Mouse (Mus musculus) intestine, embryonic 14.5 days (tissue): ENCODE measurements at regions not wholly inside any gene's neighbourhood (a gene's known extent, or its start where the extent isn't known, plus 50 kb on each side); places are given as distances from the start of the nearest gene placed in this dataset.

Experiments
- ATAC-seq: fragments of 200-750 bp; cut with Nextera tagmentation; replicated peaks from 2 replicates; pipeline ENCODE4 v1.8.0; 2017; ENCODE audit warnings: low read depth, moderate number of reproducible peaks, moderate TSS enrichment, moderate library complexity; ENCODE audit not compliant: low FRiP score, low TSS enrichment
- DNase-seq: peaks from one replicate; pipeline ENCODE4 v3.0.0-alpha.2; 2018; ENCODE audit warnings: low spot score
- H3K27ac ChIP-seq: fragments of 300-500 bp; sonication (generic); 2 replicates; pipeline ENCODE4 v1.5.1; 2014; ENCODE audit warnings: low read depth, mild to moderate bottlenecking, control low read depth
- H3K27me3 ChIP-seq: fragments of 300-500 bp; sonication (generic); replicated peaks from 2 replicates; pipeline ENCODE4 v1.6.1; 2014; ENCODE audit warnings: low read length, control low read depth; ENCODE audit not compliant: control insufficient read depth, insufficient read depth
- H3K36me3 ChIP-seq: fragments of 300-500 bp; sonication (generic); 2 replicates; pipeline ENCODE4 v1.6.1; 2014; ENCODE audit warnings: low read length, control low read depth; ENCODE audit not compliant: control insufficient read depth, insufficient read depth
- H3K4me1 ChIP-seq: fragments of 300-500 bp; sonication (generic); replicated peaks from 2 replicates; pipeline ENCODE4 v1.6.1; 2014; ENCODE audit warnings: low read length, control low read depth, mixed read lengths; ENCODE audit not compliant: control insufficient read depth, insufficient read depth
- H3K4me2 ChIP-seq: fragments of 300-500 bp; sonication (generic); 2 replicates; pipeline ENCODE4 v1.6.1; 2014; ENCODE audit warnings: low read length
- H3K4me3 ChIP-seq: fragments of 300-500 bp; sonication (generic); 2 replicates; pipeline ENCODE4 v1.5.1; 2014; ENCODE audit warnings: low read depth, low read length, control low read depth, mixed read lengths
- H3K9ac ChIP-seq: fragments of 300-500 bp; sonication (generic); 2 replicates; pipeline ENCODE4 v1.6.1; 2014; ENCODE audit warnings: mild to moderate bottlenecking, low read length
- H3K9me3 ChIP-seq: fragments of 300-500 bp; sonication (generic); 2 replicates; pipeline ENCODE4 v1.6.1; 2016; ENCODE audit warnings: low read length, control low read depth; ENCODE audit not compliant: control insufficient read depth
- WGBS: fragments of 180-500 bp; shearing (Covaris S2); extraction: QIAGEN DNeasy Blood & Tissue Kit; methylation state at CpG from one replicate; pipeline ENCODE4 v1.1.7; 2014; 5-methylcytosine and 5-hydroxymethylcytosine counted together

GRCm38 (mm10) chr4:106018936-106019335, 229.3 kb downstream of the Gm12728 start:
- no peak overlapping the region for H3K4me3 ChIP-seq
- H3K4me2 ChIP-seq, result no peak overlapping the region
- peaks cover 10% of the 10 kb centered on the region for H3K4me1 ChIP-seq
- no peaks in the 10 kb centered on the region for H3K27me3 ChIP-seq
- no peaks in the 10 kb centered on the region for H3K9me3 ChIP-seq
- DNase-seq, result no peak
- H3K27ac ChIP-seq, result no peak overlapping the region
- no peak for ATAC-seq
- no peaks in the 10 kb centered on the region for H3K36me3 ChIP-seq
- 53% methylated on average over 4 of the region's 4 CpGs for WGBS
- no peak overlapping the region for H3K9ac ChIP-seq

GRCm38 (mm10) chr4:106020338-106020737, 230.7 kb downstream of the Gm12728 start:
- 30% methylated on average over 4 of the region's 4 CpGs for WGBS
- ATAC-seq, result no peak
- no peak for DNase-seq

GRCm38 (mm10) chr4:106024591-106024990, 234.9 kb downstream of the Gm12728 start:
- Histone ChIP-seq H3K36me3 (no peaks in the 10 kb centered on the region), H3K27ac (no peak overlapping the region), H3K27me3 (no peaks in the 10 kb centered on the region), H3K4me2 (no peak overlapping the region), H3K4me3 (no peak overlapping the region), H3K9ac (no peak overlapping the region), H3K9me3 (no peaks in the 10 kb centered on the region), H3K4me1 (peaks cover 22% of the 10 kb centered on the region)
- DNase-seq, result no peak
- 58% methylated on average over 1 of the region's 1 CpGs for WGBS
- ATAC-seq, result no peak

More at GRCm38 (mm10) chr4:106020338-106020737, 230.7 kb downstream of the Gm12728 start:
- no peak overlapping the region for H3K27ac ChIP-seq
- H3K4me2 ChIP-seq, result no peak overlapping the region
- no peaks in the 10 kb centered on the region for H3K36me3 ChIP-seq
- H3K27me3 ChIP-seq, result no peaks in the 10 kb centered on the region
- no peaks in the 10 kb centered on the region for H3K9me3 ChIP-seq
- no peak overlapping the region for H3K4me3 ChIP-seq
- H3K4me1 ChIP-seq, result peaks cover 14% of the 10 kb centered on the region
- no peak overlapping the region for H3K9ac ChIP-seq

- H3K27ac ChIP-seq, result 0 out of 2 replicates have a peak overlapping the region, but pooled peaks have one; percentile 22
- no peak for ATAC-seq
Observed at GRCm38 (mm10) chr4:106025966-106026637, 236.4 kb downstream of the Gm12728 start.

GRCm38 (mm10) chr4:106040376-106040775, 250.7 kb downstream of the Gm12728 start:
- no peaks in the 10 kb centered on the region for H3K4me1 ChIP-seq

More at GRCm38 (mm10) chr4:106025966-106026637, 236.4 kb downstream of the Gm12728 start:
- Histone ChIP-seq H3K9me3 (no peaks in the 10 kb centered on the region), H3K27me3 (no peaks in the 10 kb centered on the region), H3K4me2 (no peak overlapping the region; the same call in 1 of the 2 replicates), H3K36me3 (no peaks in the 10 kb centered on the region), H3K4me1 (peaks cover 12% of the 10 kb centered on the region; the same call in 1 of the 2 replicates), H3K4me3 (no peak overlapping the region), H3K9ac (no peak overlapping the region)
- WGBS, result 34% methylated on average over 15 of the region's 15 CpGs
- DNase-seq, result no peak

GRCm38 (mm10) chr4:106042456-106042855, 252.8 kb downstream of the Gm12728 start:
- Histone ChIP-seq H3K4me1 (no peaks in the 10 kb centered on the region), H3K27ac (no peak overlapping the region), H3K4me2 (no peak overlapping the region), H3K36me3 (no peaks in the 10 kb centered on the region), H3K27me3 (no peaks in the 10 kb centered on the region), H3K4me3 (no peak overlapping the region), H3K9ac (no peak overlapping the region), H3K9me3 (no peaks in the 10 kb centered on the region)
- WGBS, result 39% methylated on average over 3 of the region's 3 CpGs
- DNase-seq (peak; percentile 48), ATAC-seq (no peak)

More at GRCm38 (mm10) chr4:106040376-106040775, 250.7 kb downstream of the Gm12728 start:
- H3K36me3 ChIP-seq, result no peaks in the 10 kb centered on the region
- no peak overlapping the region for H3K27ac ChIP-seq
- H3K9me3 ChIP-seq, result no peaks in the 10 kb centered on the region
- DNase-seq, result peak; percentile 44
- no peaks in the 10 kb centered on the region for H3K27me3 ChIP-seq
- no peak overlapping the region for H3K4me2 ChIP-seq
- H3K4me3 ChIP-seq, result no peak overlapping the region
- no peak for ATAC-seq
- 50% methylated on average over 7 of the region's 7 CpGs for WGBS
- no peak overlapping the region for H3K9ac ChIP-seq

GRCm38 (mm10) chr4:106043661-106044060, 254.0 kb downstream of the Gm12728 start:
- no peak overlapping the region for H3K4me2 ChIP-seq
- no peaks in the 10 kb centered on the region for H3K9me3 ChIP-seq
- no peaks in the 10 kb centered on the region for H3K27me3 ChIP-seq
- no peak overlapping the region for H3K9ac ChIP-seq
- WGBS, result 79% methylated on average over 9 of the region's 9 CpGs
- no peak for ATAC-seq
- no peaks in the 10 kb centered on the region for H3K36me3 ChIP-seq
- DNase-seq, result no peak
- H3K4me1 ChIP-seq, result no peaks in the 10 kb centered on the region
- no peak overlapping the region for H3K27ac ChIP-seq
- no peak overlapping the region for H3K4me3 ChIP-seq

GRCm38 (mm10) chr4:106048053-106048452, 258.4 kb downstream of the Gm12728 start:
- Histone ChIP-seq H3K9ac (no peak overlapping the region), H3K4me3 (no peak overlapping the region), H3K27me3 (no peaks in the 10 kb centered on the region), H3K27ac (no peak overlapping the region), H3K4me1 (0 out of 2 replicates have a peak, but pooled peaks cover 3% of the 10 kb centered on the region), H3K4me2 (no peak overlapping the region), H3K36me3 (no peaks in the 10 kb centered on the region), H3K9me3 (no peaks in the 10 kb centered on the region)
- WGBS, result 70% methylated on average over 8 of the region's 8 CpGs
- no peak for ATAC-seq
- DNase-seq, result peak; percentile 32

- H3K9me3 ChIP-seq, result no peaks in the 10 kb centered on the region
- H3K4me2 ChIP-seq, result no peak overlapping the region
- peaks cover 8% of the 10 kb centered on the region; the same call in 1 of the 2 replicates for H3K4me1 ChIP-seq
- no peaks in the 10 kb centered on the region for H3K36me3 ChIP-seq
- no peak overlapping the region for H3K9ac ChIP-seq
- no peak overlapping the region for H3K27ac ChIP-seq
- ATAC-seq (no peak), DNase-seq (peak; percentile 4)
- H3K27me3 ChIP-seq, result no peaks in the 10 kb centered on the region
- no peak overlapping the region for H3K4me3 ChIP-seq
- 85% methylated on average over 8 of the region's 8 CpGs for WGBS
Observed at GRCm38 (mm10) chr4:106048797-106049196, 259.1 kb downstream of the Gm12728 start.
